Mouse (Mus musculus): ENCODE measurements around the gene Pax3. TPM values are rescaled to one million over a fixed set of nuclear protein-coding genes. Genes with fewer than 3 reads are reported as not detected.
A peak's percentile ranks its signal among the peaks of the same experiment; 100 is the strongest.

Gene Pax3
- not detected for total RNA-seq (2021)
- long read RNA-seq, experiment 1, result 0 reads
- long read RNA-seq, experiment 2, result 0 reads

GRCm38 (mm10) chr1:78196751-78197311, at the start of gene Pax3:
Pax3 (minus strand) TSS chr1:78197134.
- DNase-seq, result peak; percentile 36
- H3K4me3 ChIP-seq, result peak within 1 kb of the TSS; percentile 64
- intact Hi-C loops (cut with DNase I), result no loop called here
- H3K27ac ChIP-seq, result no peak within 1 kb of the TSS
- no peak for TF ChIP-seq CTCF (IDR thresholded peaks at IDR 0.05)

GRCm38 (mm10) chr1:78234306-78234705, 37.4 kb upstream of the Pax3 start:
- no peak overlapping the region for H3K27ac ChIP-seq
- no peak for DNase-seq
- intact Hi-C loops (cut with DNase I), result no loop called here
- TF ChIP-seq CTCF (IDR thresholded peaks at IDR 0.05), result no peak
- H3K4me3 ChIP-seq, result no peak overlapping the region

GRCm38 (mm10) chr1:78231901-78232546, 35.1 kb upstream of the Pax3 start:
- intact Hi-C loops (cut with DNase I), result no loop called here
- Histone ChIP-seq H3K4me3 (no peak overlapping the region), H3K27ac (no peak overlapping the region)
- no peak for DNase-seq
- TF ChIP-seq CTCF (IDR thresholded peaks at IDR 0.05), result no peak

- TF ChIP-seq CTCF (IDR thresholded peaks at IDR 0.05), result no peak
These were observed 32.9 kb upstream of the Pax3 start for GRCm38 (mm10) chr1:78229801-78230200.

GRCm38 (mm10) chr1:78228771-78229170, 31.8 kb upstream of the Pax3 start:
- H3K4me3 ChIP-seq, result no peak overlapping the region
- no peak for DNase-seq
- no peak for TF ChIP-seq CTCF (IDR thresholded peaks at IDR 0.05)
- no peak overlapping the region for H3K27ac ChIP-seq
- intact Hi-C loops (cut with DNase I), result no loop called here

More at GRCm38 (mm10) chr1:78229801-78230200, 32.9 kb upstream of the Pax3 start:
- DNase-seq, result no peak
- no peak overlapping the region for H3K27ac ChIP-seq
- intact Hi-C loops (cut with DNase I), result no loop called here
- H3K4me3 ChIP-seq, result no peak overlapping the region

- intact Hi-C loops (cut with DNase I), result loop anchor here (10.0 kb wide), 1 partner anchor 207 kb away; no protein-coding TSS in a partner anchor
- DNase-seq, result no peak
- Histone ChIP-seq H3K27ac (no peak overlapping the region), H3K4me3 (peak overlapping the region; percentile 70)
- no peak for TF ChIP-seq CTCF (IDR thresholded peaks at IDR 0.05)
These were observed 21.3 kb upstream of the Pax3 start for GRCm38 (mm10) chr1:78218057-78218780.

- intact Hi-C loops (cut with DNase I), result loop anchor here (10.0 kb wide), 1 partner anchor 207 kb away; no protein-coding TSS in a partner anchor
- no peak overlapping the region for H3K27ac ChIP-seq
- H3K4me3 ChIP-seq, result peak overlapping the region; percentile 70
- peak; percentile 38 for DNase-seq
- TF ChIP-seq CTCF (IDR thresholded peaks at IDR 0.05), result no peak
These were observed 20.5 kb upstream of the Pax3 start for GRCm38 (mm10) chr1:78217151-78218034.

GRCm38 (mm10) chr1:78216509-78217141, 19.7 kb upstream of the Pax3 start:
- TF ChIP-seq CTCF (IDR thresholded peaks at IDR 0.05), result no peak
- Histone ChIP-seq H3K27ac (no peak overlapping the region), H3K4me3 (peak overlapping the region; percentile 70)
- DNase-seq, result no peak
- intact Hi-C loops (cut with DNase I), result loop anchor here (10.0 kb wide), 1 partner anchor 208 kb away; no protein-coding TSS in a partner anchor

GRCm38 (mm10) chr1:78215749-78216508, 19.0 kb upstream of the Pax3 start:
- peak; percentile 19; the same call in 1 of the 2 replicates for TF ChIP-seq CTCF (IDR thresholded peaks at IDR 0.05)
- H3K4me3 ChIP-seq, result peak overlapping the region; percentile 70
- no peak overlapping the region for H3K27ac ChIP-seq
- intact Hi-C loops (cut with DNase I), result loop anchor here (10.0 kb wide), 1 partner anchor 209 kb away; no protein-coding TSS in a partner anchor
- DNase-seq, result peak; percentile 39

GRCm38 (mm10) chr1:78211041-78211440, 14.1 kb upstream of the Pax3 start:
- Histone ChIP-seq H3K27ac (no peak overlapping the region), H3K4me3 (no peak overlapping the region)
- DNase-seq, result no peak
- intact Hi-C loops (cut with DNase I), result loop anchor here (10.0 kb wide), 1 partner anchor 214 kb away; no protein-coding TSS in a partner anchor
- TF ChIP-seq CTCF (IDR thresholded peaks at IDR 0.05), result no peak

GRCm38 (mm10) chr1:78210568-78210967, 13.6 kb upstream of the Pax3 start:
- intact Hi-C loops (cut with DNase I), result loop anchor here (10.0 kb wide), 1 partner anchor 214 kb away; no protein-coding TSS in a partner anchor
- DNase-seq, result no peak
- no peak overlapping the region for H3K4me3 ChIP-seq
- TF ChIP-seq CTCF (IDR thresholded peaks at IDR 0.05), result no peak
- no peak overlapping the region for H3K27ac ChIP-seq
